Mouse (Mus musculus) kidney, postnatal 0 days (tissue): ENCODE measurements at regions not wholly inside any gene's neighbourhood (a gene's known extent, or its start where the extent isn't known, plus 50 kb on each side); places are given as distances from the start of the nearest gene placed in this dataset.

Source experiments
- ATAC-seq: fragments of 200-750 bp; cut with Nextera tagmentation; replicated peaks from 2 replicates; pipeline ENCODE4 v1.8.0; 2017; ENCODE audit warnings: low read depth, moderate number of reproducible peaks, moderate TSS enrichment, moderate library complexity; ENCODE audit not compliant: low FRiP score
- DNase-seq: peaks from one replicate; pipeline ENCODE4 v3.0.0-alpha.2; 2016; ENCODE audit warnings: low spot score
- H3K27ac ChIP-seq: fragments of 300-500 bp; sonication (generic); 2 replicates; pipeline ENCODE4 v1.5.1; 2014; ENCODE audit warnings: mild to moderate bottlenecking
- H3K27me3 ChIP-seq: fragments of 300-500 bp; sonication (generic); 2 replicates; pipeline ENCODE4 v1.6.1; 2014; ENCODE audit warnings: low read length, mixed read lengths; ENCODE audit not compliant: insufficient read depth
- H3K36me3 ChIP-seq: fragments of 300-500 bp; sonication (generic); 2 replicates; pipeline ENCODE4 v1.6.1; 2014; ENCODE audit warnings: low read length, mixed read lengths; ENCODE audit not compliant: insufficient read depth
- H3K4me1 ChIP-seq: fragments of 300-500 bp; sonication (generic); replicated peaks from 2 replicates; pipeline ENCODE4 v1.6.1; 2014; ENCODE audit warnings: antibody characterized with exemption, low read length, mixed read lengths; ENCODE audit not compliant: insufficient read depth
- H3K4me2 ChIP-seq: fragments of 300-500 bp; sonication (generic); 2 replicates; pipeline ENCODE4 v1.6.1; 2014; ENCODE audit warnings: mild to moderate bottlenecking, low read length, moderate library complexity, mixed read lengths
- H3K4me3 ChIP-seq: fragments of 300-500 bp; sonication (generic); replicated peaks from 2 replicates; pipeline ENCODE4 v1.5.1; 2014; ENCODE audit warnings: low read depth, low read length
- H3K9ac ChIP-seq: fragments of 300-500 bp; sonication (generic); 2 replicates; pipeline ENCODE4 v1.6.1; 2014; ENCODE audit warnings: low read depth, low read length
- H3K9me3 ChIP-seq: fragments of 300-500 bp; sonication (generic); replicated peaks from 2 replicates; pipeline ENCODE4 v1.6.1; 2016; ENCODE audit warnings: low read length, inconsistent platforms, mixed read lengths
- CTCF ChIP-seq: IDR thresholded peaks from 2 replicates; pipeline ENCODE4 v1.5.1; 2016; ENCODE audit warnings: antibody characterized with exemption, low read depth, mild to moderate bottlenecking, moderate library complexity
- WGBS: fragments of 180-500 bp; shearing (Covaris S2); extraction: QIAGEN DNeasy Blood & Tissue Kit; methylation state at CpG from one replicate; pipeline ENCODE4 v1.1.7; 2014; 5-methylcytosine and 5-hydroxymethylcytosine counted together

- ATAC-seq: no peak
- H3K9me3 ChIP-seq: no peaks in the 10 kb centered on the region
- no peaks in the 10 kb centered on the region for H3K27me3 ChIP-seq
- H3K36me3 ChIP-seq: no peaks in the 10 kb centered on the region
- WGBS: 58% methylated on average over 4 of the region's 4 CpGs
- TF ChIP-seq CTCF: no peak
- no peak overlapping the region for H3K4me2 ChIP-seq
- no peak overlapping the region for H3K4me3 ChIP-seq
- H3K9ac ChIP-seq: no peak overlapping the region
- no peak for DNase-seq
- no peak overlapping the region for H3K27ac ChIP-seq
- no peaks in the 10 kb centered on the region for H3K4me1 ChIP-seq
Measured at GRCm38 (mm10) chr12:52412172-52412571, 91.6 kb upstream of the Arhgap5 start.

GRCm38 (mm10) chr12:52413046-52413473 is 90.7 kb upstream of the Arhgap5 start:
- H3K4me2 ChIP-seq: no peak overlapping the region
- ATAC-seq: no peak
- H3K4me3 ChIP-seq: no peak overlapping the region
- no peak for TF ChIP-seq CTCF
- no peaks in the 10 kb centered on the region for H3K4me1 ChIP-seq
- peak; percentile 57 for DNase-seq
- H3K27ac ChIP-seq: no peak overlapping the region
- 13% methylated on average over 8 of the region's 8 CpGs for WGBS
- H3K36me3 ChIP-seq: no peaks in the 10 kb centered on the region
- no peak overlapping the region for H3K9ac ChIP-seq
- no peaks in the 10 kb centered on the region for H3K9me3 ChIP-seq
- H3K27me3 ChIP-seq: no peaks in the 10 kb centered on the region

GRCm38 (mm10) chr12:52422729-52423128 is 81.0 kb upstream of the Arhgap5 start:
- DNase-seq (no peak), ATAC-seq (no peak)
- Histone ChIP-seq H3K4me3 (no peak overlapping the region), H3K4me1 (no peaks in the 10 kb centered on the region), H3K27me3 (no peaks in the 10 kb centered on the region), H3K4me2 (no peak overlapping the region), H3K36me3 (no peaks in the 10 kb centered on the region), H3K9ac (no peak overlapping the region), H3K27ac (no peak overlapping the region), H3K9me3 (no peaks in the 10 kb centered on the region)
- no peak for TF ChIP-seq CTCF
- 92% methylated on average over 1 of the region's 1 CpGs for WGBS

GRCm38 (mm10) chr12:52424336-52425034 is 79.3 kb upstream of the Arhgap5 start:
- Histone ChIP-seq H3K36me3 (no peaks in the 10 kb centered on the region), H3K27ac (no peak overlapping the region), H3K4me3 (no peak overlapping the region), H3K4me2 (no peak overlapping the region), H3K4me1 (no peaks in the 10 kb centered on the region), H3K9me3 (no peaks in the 10 kb centered on the region), H3K9ac (no peak overlapping the region), H3K27me3 (no peaks in the 10 kb centered on the region)
- WGBS: 58% methylated on average over 3 of the region's 3 CpGs
- DNase-seq (peak; percentile 42), ATAC-seq (no peak)
- TF ChIP-seq CTCF: no peak

- Histone ChIP-seq H3K27me3 (no peaks in the 10 kb centered on the region), H3K36me3 (no peaks in the 10 kb centered on the region), H3K4me1 (no peaks in the 10 kb centered on the region), H3K9me3 (no peaks in the 10 kb centered on the region), H3K27ac (no peak overlapping the region), H3K4me2 (no peak overlapping the region), H3K9ac (no peak overlapping the region), H3K4me3 (no peak overlapping the region)
- ATAC-seq (no peak), DNase-seq (no peak)
- WGBS: 78% methylated on average over 5 of the region's 5 CpGs
- no peak for TF ChIP-seq CTCF
Measured at GRCm38 (mm10) chr12:52429935-52430334, 73.8 kb upstream of the Arhgap5 start.

- H3K27me3 ChIP-seq: no peaks in the 10 kb centered on the region
- no peak overlapping the region for H3K4me3 ChIP-seq
- H3K27ac ChIP-seq: no peak overlapping the region
- DNase-seq (no peak), ATAC-seq (no peak)
- H3K4me2 ChIP-seq: no peak overlapping the region
- no peak for TF ChIP-seq CTCF
- no peak overlapping the region for H3K9ac ChIP-seq
- no peaks in the 10 kb centered on the region for H3K36me3 ChIP-seq
- no peaks in the 10 kb centered on the region for H3K9me3 ChIP-seq
- 0 out of 2 replicates have a peak, but pooled peaks cover 4% of the 10 kb centered on the region for H3K4me1 ChIP-seq
- WGBS: 79% methylated on average over 3 of the region's 3 CpGs
Measured at GRCm38 (mm10) chr12:52431933-52432332, 71.8 kb upstream of the Arhgap5 start.

- Histone ChIP-seq H3K4me3 (no peak overlapping the region), H3K4me1 (0 out of 2 replicates have a peak, but pooled peaks cover 4% of the 10 kb centered on the region), H3K36me3 (no peaks in the 10 kb centered on the region), H3K9ac (no peak overlapping the region), H3K9me3 (no peaks in the 10 kb centered on the region), H3K27me3 (no peaks in the 10 kb centered on the region), H3K4me2 (no peak overlapping the region), H3K27ac (no peak overlapping the region)
- no peak for ATAC-seq
- WGBS: 74% methylated on average over 2 of the region's 2 CpGs
- no peak for DNase-seq
- TF ChIP-seq CTCF: no peak
Measured at GRCm38 (mm10) chr12:52434021-52434420, 69.8 kb upstream of the Arhgap5 start.
